Mouse (Mus musculus) telencephalon, adult 2 months (tissue): Measurements from ENCODE around the gene Rbbp4.

ENCODE experiments used
- DNase-seq: peaks from one replicate; pipeline ENCODE4 v3.0.0-alpha.2; 2011; ENCODE audit warnings: low read depth, low spot score

Gene Rbbp4

GRCm38 (mm10) chr4:129353176-129353575 is 18.0 kb upstream of the Rbbp4 start:
- DNase-seq = no peak

GRCm38 (mm10) chr4:129351111-129351510 is 15.9 kb upstream of the Rbbp4 start:
- DNase-seq = peak; percentile 92

GRCm38 (mm10) chr4:129350644-129351043 is 15.5 kb upstream of the Rbbp4 start:
- peak; percentile 64 for DNase-seq

- no peak for DNase-seq
Observed at GRCm38 (mm10) chr4:129346481-129347154, 11.4 kb upstream of the Rbbp4 start.

- DNase-seq = no peak
Observed at GRCm38 (mm10) chr4:129342705-129343104, 7.5 kb upstream of the Rbbp4 start.

GRCm38 (mm10) chr4:129341888-129342287 is 6.7 kb upstream of the Rbbp4 start:
- no peak for DNase-seq

GRCm38 (mm10) chr4:129339743-129340142 is 4.6 kb upstream of the Rbbp4 start:
- DNase-seq = no peak

GRCm38 (mm10) chr4:129336291-129336690 is 1.1 kb upstream of the Rbbp4 start:
- no peak for DNase-seq

GRCm38 (mm10) chr4:129334677-129335215 is 424 bp downstream of the Rbbp4 start:
- no peak for DNase-seq

- no peak for DNase-seq
Observed at GRCm38 (mm10) chr4:129332846-129333245, 2.3 kb downstream of the Rbbp4 start.

- no peak for DNase-seq
Observed at GRCm38 (mm10) chr4:129326191-129326590, 9.0 kb downstream of the Rbbp4 start.

- peak; percentile 46 for DNase-seq
Observed at GRCm38 (mm10) chr4:129324756-129325155, 10.4 kb downstream of the Rbbp4 start.

GRCm38 (mm10) chr4:129323491-129323890 is 11.7 kb downstream of the Rbbp4 start:
- DNase-seq = no peak

- peak; percentile 51 for DNase-seq
Observed at GRCm38 (mm10) chr4:129322042-129322441, 13.1 kb downstream of the Rbbp4 start.

GRCm38 (mm10) chr4:129320876-129321275 is 14.3 kb downstream of the Rbbp4 start:
- DNase-seq = no peak

GRCm38 (mm10) chr4:129313886-129314285 is 21.3 kb downstream of the Rbbp4 start:
- no peak for DNase-seq

- DNase-seq = no peak
Observed at GRCm38 (mm10) chr4:129307936-129308335, 27.2 kb downstream of the Rbbp4 start.

GRCm38 (mm10) chr4:129304306-129304705 is 30.9 kb downstream of the Rbbp4 start:
- DNase-seq = no peak

GRCm38 (mm10) chr4:129303816-129304215 is 31.4 kb downstream of the Rbbp4 start:
- no peak for DNase-seq

GRCm38 (mm10) chr4:129303401-129303800 is 31.8 kb downstream of the Rbbp4 start:
- no peak for DNase-seq

GRCm38 (mm10) chr4:129299121-129299520 is 36.0 kb downstream of the Rbbp4 start:
- DNase-seq = no peak

GRCm38 (mm10) chr4:129297724-129298123 is 37.4 kb downstream of the Rbbp4 start:
- DNase-seq = peak; percentile 78

GRCm38 (mm10) chr4:129296066-129296465 is 39.1 kb downstream of the Rbbp4 start:
- no peak for DNase-seq

- DNase-seq = no peak
Observed at GRCm38 (mm10) chr4:129295188-129295587, 40.0 kb downstream of the Rbbp4 start.
